Mouse (Mus musculus) myocyte (in vitro differentiated cells): ENCODE measurements around the gene Otc.

Experiments
- MYOD1 ChIP-seq, 3 experiments: IDR thresholded peaks; one replicate each; pipeline ENCODE4 v1.6.1; 2011; ENCODE audit warnings: control low read depth in 2 of 3, low read depth in 2 of 3, mild to moderate bottlenecking in 2 of 3, moderate library complexity in 1 of 3; ENCODE audit not compliant: insufficient read length in 2 of 3, control insufficient read depth in 1 of 3
- MYOG ChIP-seq, 3 experiments: IDR thresholded peaks; one replicate each; pipeline ENCODE4 v1.6.1; 2011; ENCODE audit warnings: control low read depth in 2 of 3, low read depth in 2 of 3, mild to moderate bottlenecking in 2 of 3; ENCODE audit not compliant: insufficient read length in 2 of 3, control insufficient read depth in 1 of 3, insufficient read depth in 1 of 3
- POLR2A ChIP-seq: IDR thresholded peaks from one replicate; pipeline ENCODE4 v1.6.1; 2011; ENCODE audit warnings: low read depth, mild to moderate bottlenecking, control low read depth, moderate library complexity; ENCODE audit not compliant: insufficient read length

DNA sequence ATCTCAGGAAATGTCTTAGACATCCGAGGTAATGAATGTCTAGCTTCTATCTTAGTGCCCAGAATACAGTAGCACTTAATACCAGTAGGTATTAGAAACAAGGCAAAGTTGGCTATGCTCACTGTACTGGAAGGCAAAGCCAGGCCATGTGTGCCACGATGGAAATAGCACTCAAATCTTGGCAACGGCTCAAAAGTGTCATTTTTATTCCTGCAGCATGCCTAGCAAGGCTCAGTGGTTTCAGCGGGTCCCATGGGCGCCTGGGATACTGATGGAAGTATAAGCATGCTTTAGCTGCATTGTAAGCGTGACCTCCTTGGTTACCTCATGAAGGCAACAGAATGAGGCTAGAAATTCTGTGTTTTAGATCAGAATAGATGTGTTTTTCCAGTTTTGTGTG lies 32.8 kb upstream of the Otc start:
- no peak for TF ChIP-seq MYOD1 (IDR thresholded peaks at IDR 0.05; ENCODE audit: control insufficient read depth in 1 of 3, insufficient read length in 2 of 3, low read depth in 2 of 3)
- TF ChIP-seq MYOG (IDR thresholded peaks at IDR 0.05; ENCODE audit: control insufficient read depth in 1 of 3, insufficient read depth in 1 of 3, insufficient read length in 2 of 3, low read depth in 2 of 3): no peak
- TF ChIP-seq POLR2A: no peak
